Mouse (Mus musculus) kidney, adult 18-20 months (tissue): ENCODE measurements at regions not wholly inside any gene's neighbourhood (a gene's known extent, or its start where the extent isn't known, plus 50 kb on each side); places are given as distances from the start of the nearest gene placed in this dataset.
"Not testable (repeated sequence)": the region's sequence is repeated elsewhere in the genome, so short reads cannot be mapped to it uniquely, and the experiment has no call there.

ENCODE experiments used
- DNase-seq: peaks from one replicate; pipeline ENCODE4 v3.0.0; 2021

DNA sequence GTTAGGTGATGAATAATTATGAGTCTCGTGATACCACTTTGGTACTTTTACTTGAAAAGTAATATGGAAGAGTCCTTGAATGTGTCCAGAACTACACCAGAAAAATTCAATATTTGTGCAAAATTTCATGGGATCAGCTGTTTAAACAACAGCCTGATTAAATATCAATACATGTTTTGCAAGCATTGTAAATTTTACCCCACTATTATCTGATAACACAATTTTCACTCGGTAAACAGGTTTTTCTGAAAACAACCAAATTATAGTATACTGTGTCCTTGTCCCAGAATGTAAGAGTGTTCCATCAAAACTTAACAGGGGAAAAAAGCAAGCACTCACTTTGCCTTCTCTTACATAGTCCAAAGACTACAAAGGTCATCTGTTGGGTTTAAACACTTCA, 343.1 kb upstream of the Fign start:
- no peak for DNase-seq

- DNase-seq = not testable (repeated sequence)
These were observed 319.3 kb upstream of the Fign start for GRCm38 (mm10) chr2:64417129-64417528.

DNA sequence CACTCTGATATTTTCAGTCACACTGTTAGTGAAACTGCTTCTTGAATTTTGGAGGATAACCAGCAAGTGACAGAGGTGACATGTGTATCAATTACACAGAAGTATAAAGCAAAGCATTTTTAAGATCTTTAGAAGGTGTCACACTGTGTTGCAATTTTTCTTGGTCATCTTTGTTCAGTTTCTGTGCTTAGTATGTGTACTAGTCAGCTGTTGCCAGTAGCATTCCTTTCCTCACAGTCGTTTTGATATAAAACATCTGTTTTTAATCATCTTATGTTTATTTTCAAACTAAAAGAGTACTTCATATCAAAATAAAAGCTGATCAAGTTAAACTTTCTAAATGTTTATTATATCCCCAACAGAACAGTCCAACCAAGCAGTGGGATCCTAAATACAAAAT, 316.0 kb upstream of the Fign start:
- DNase-seq = no peak

DNA sequence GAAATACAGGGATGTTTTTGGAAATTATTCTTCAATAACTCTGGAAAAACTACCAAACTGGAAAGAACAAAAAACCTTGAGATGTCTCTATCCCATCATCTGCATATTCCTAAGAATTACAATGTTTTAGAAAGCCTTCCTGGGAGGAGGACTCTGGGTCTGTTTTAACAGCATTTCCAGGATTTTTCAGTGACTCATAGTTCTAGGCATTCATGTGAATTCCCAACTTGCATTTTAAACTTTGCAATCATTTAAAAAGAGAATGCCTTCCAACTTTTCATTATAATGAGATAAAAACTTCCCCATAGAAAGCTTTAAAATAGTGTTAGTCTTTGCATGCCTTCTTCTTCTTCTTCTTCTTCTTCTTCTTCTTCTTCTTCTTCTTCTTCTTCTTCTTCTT, 315.4 kb upstream of the Fign start:
- DNase-seq = no peak

DNA sequence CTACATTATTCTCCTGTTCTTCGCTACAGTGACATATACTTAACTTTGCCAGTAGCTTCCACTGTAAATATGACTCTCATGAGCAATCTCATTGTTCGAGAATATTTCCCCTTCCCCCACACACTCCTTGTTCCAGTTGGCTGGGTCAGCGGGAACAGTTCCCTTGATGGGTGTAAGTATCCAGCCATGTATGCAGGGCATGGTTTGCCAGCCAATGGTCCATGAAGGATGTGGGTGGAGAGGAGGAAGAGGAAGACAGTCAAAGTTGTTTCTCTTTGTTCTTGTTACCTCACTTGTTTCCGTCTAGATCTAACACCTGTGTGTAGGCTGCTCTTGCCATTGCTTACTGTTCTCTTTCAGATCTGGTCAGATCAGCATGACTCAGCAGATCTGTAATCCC, 298.1 kb upstream of the Fign start:
- DNase-seq = no peak

DNA sequence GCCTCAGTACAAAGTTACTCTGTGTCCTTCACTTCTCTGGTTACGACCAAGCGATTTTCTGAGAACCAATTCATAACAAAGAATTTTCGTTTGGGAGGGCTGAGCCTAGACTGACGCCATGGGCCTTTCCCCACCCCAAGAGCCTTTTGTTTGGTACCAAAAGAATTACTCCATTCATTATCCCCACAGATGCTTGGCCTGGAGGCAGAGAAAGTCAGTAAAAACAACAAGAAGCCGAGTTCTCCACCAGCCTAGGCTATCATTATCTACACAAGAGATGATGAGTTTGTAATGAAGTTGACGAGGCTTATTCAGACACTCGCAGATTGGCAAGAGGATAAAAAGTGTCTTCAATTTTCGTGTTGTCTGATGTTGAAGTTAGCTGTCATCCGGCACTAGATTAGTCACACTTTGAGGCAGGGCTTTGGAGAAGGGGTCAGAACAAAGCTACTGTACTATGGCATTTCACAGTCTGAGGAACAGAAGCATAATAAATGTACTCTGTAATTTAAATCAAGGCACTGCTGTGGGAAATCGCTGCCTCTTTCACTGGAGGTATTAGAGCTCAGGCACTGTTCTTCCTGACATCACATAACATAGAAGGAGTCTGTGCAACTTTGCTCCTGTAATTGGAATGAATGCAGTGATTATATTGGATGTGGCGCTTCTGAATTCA, 296.9 kb upstream of the Fign start:
- DNase-seq = no peak

- DNase-seq = no peak
These were observed 296.4 kb upstream of the Fign start for GRCm38 (mm10) chr2:64394199-64394598.

GRCm38 (mm10) chr2:64369791-64370190, 272.0 kb upstream of the Fign start:
- no peak for DNase-seq

DNA sequence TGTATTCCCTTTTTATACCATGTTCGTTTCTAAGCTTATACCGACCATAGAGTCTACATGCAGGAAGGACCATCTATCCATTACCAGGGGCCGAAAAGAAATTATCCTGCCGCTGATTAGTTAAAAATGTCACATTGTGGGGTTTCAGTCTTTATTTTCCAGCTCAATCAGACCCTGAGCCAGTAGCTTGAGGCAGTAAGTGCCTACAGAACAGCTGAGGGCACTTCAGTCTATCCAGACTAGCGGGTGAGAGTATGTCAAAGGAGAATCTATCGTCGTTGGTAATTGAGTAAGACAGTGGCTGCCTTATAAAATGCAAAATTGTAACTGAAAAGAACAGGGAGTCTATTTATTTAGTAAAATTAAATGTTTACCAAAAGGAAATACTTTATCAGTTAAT, 269.4 kb upstream of the Fign start:
- DNase-seq = no peak

- no peak for DNase-seq
These were observed 268.7 kb upstream of the Fign start for GRCm38 (mm10) chr2:64366528-64366927.

- DNase-seq = no peak
These were observed 258.4 kb upstream of the Fign start for GRCm38 (mm10) chr2:64356286-64356685.

DNA sequence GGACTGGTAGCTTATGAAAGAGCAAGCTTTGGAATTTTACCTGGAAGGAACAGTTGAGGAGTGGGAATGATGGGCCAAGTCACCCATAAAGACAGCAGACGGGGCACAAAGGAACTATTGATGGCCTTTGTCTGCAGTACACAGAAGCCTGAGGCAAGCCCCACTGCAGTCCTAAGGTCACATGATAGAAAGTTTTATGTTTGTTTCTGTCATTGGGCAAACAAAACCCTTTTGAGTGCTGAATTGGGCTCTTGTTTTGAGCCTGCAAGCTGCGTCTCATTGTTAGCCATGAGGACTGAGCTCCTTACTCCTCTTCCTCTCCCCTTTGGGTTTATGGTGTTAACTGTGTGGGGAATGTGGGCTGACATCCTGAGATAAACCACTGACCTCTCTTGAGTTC, 227.7 kb upstream of the Fign start:
- DNase-seq = no peak
